Mouse (Mus musculus) urinary bladder, adult 2 months (tissue): Measurements from ENCODE around the gene Engase. TPM values are rescaled to one million over a fixed set of nuclear protein-coding genes. Genes with fewer than 3 reads are reported as not detected.
A peak's percentile ranks its signal among the peaks of the same experiment; 100 is the strongest.

ENCODE experiments used
- DNase-seq: peaks from one replicate; pipeline ENCODE4 v3.0.0; 2022; ENCODE audit warnings: low spot score
- polyA plus RNA-seq: library from polyadenylated mRNA; depleted of rRNA; stranded (reverse); fragments of >200 nt; gene quantifications from 2 replicates; pipeline ENCODE4 v1.2.3, GENCODE M21; 2012

The Engase gene
- polyA plus RNA-seq, 1 experiment, result 14.0 TPM

DNA sequence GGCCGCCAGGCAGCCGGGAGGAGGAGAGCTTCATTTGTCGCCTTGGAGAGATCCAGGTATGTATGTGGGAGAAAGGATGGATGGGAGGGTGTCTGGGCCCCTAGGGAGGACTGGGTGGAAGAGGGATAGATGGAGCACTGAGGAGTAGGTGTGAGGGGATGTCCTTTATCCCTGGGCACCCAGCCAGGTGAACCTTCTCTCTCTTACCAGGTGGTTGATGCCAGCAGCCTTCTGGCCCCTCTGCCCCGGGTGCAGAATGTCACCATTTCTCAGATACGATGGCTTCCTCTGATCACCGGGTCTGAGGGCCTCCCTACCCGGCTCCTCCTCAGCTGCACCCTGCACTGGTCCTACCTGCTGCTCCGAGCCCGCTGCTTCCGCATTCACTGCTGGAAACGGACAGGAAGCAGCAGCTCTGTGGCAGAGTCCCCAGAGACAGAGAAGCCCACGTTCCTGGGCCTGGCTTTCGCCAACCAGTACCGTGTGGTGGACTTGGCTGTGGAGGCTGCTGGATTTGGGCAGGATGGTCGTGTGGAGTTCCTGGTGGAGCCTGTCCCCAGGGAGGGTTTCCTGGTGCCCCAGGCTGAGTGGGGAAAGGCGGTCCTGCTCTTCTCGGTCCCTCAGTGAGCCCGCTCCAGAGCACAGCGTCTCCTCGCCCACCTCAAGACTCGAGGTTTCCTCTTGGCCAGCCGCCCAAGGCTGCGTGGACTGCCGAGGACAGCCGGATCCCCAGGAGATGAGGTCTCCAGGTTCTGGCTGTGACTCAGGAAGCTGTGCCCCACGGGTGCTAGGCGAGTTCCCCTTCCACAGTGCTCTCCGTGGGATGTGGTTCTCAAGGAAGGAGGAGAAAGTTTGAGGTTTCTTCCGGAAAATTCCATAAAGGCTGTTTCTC is 10.5 kb downstream of the Engase start:
- no peak for DNase-seq

DNA sequence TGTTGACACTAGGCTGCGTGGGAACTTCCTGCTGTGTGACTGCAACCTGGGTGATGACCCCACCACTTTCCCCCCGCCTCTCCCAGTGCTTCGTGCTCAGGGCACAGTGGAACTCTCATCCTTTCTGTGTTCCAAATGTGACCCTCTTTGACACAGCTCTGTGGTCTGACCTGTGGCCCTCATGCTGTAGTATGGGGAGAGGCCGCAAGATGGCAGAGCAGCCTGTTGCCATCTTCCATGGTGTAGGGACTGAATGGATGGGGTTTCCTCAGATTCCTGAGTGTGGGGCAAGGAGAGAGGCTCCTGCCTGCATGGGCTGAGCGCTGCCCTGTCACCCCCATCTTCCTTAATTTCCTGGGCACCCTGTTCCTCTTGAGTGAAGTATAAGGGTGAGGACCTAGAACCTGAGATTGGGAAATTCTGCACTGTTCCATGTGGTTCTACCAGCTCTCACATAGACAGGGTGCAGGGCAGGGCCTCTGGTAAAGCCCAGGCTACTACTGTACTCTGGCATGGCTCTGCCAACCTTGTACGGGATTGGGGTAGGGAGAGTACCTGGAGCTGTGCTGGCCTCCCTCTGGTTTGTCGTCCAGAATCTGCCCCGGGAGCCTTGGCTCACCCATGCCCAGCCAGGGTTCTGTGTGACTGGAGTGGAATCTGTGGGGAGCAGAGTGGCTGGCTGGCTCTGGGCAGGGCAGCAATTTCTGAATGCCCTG is 11.7 kb downstream of the Engase start:
- no peak for DNase-seq

DNA sequence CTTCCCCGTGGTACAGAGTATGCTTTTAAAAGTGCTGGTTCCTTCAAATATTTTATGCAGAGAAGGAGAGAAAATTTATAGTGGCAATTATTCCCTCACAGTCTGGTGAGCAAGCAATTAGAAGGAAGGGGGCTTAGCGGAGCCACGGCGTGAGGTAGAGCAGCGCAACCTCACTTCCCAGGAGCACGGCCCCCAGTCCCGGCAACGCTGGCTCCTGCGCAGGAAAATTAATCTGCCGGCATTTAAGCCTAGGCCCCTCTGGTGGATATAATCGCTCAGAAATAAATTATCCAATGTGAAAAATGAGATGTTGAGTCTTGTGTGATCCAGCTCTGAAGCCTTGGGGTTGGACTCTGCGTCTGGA is 12.3 kb downstream of the Engase start:
- no peak for DNase-seq

DNA sequence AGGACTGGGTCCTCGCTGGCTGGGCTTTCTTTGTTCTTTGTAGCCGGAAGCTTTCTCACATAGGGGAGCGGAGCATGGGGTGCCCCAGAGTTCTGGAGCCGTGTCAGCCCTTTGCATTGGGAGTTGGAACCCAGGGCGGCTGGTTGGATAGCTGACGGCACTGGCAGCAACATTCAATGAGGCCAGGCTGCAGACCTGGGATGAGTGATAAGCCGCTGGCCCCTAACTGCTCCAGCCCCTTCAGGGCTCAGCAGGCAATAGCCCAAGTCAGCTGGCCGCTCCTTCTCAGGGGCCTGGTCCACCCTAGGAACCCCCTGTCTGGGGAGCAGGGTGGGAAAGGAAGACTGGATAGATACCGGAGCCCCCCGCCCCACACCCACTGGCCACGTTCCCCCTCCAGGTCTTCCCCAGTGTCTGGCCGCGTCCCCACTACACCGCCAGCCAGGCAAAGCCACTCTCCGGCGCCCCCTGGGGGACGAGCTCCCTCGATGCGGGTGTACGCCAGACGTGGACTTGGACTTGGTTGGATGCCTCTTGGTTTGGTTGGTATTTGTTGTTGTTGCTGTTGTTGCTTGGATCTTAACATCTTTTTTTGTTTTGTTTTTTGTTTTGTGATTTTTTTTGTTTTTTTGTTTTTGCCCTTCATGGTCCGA is 14.1 kb downstream of the Engase start:
- peak; percentile 81 for DNase-seq

DNA sequence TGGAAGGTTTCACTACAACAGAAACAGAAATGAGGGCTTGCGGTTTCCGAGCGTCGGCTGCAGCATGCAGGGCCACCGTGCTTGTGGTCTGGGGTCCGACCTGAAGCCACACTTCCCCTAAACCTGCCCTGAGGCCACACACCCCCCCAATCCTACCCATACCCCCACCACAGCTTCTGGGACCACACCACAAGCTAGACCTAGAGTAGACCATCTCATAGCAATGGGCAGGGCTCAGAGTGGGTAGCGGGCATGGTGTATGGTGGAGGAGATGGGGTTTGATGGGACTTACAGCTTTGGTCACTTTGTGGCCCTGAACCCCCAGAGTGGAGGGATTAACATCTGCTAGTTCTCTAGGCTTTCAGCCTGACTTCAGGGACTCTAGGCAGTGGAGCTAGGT is 14.6 kb downstream of the Engase start:
- no peak for DNase-seq

DNA sequence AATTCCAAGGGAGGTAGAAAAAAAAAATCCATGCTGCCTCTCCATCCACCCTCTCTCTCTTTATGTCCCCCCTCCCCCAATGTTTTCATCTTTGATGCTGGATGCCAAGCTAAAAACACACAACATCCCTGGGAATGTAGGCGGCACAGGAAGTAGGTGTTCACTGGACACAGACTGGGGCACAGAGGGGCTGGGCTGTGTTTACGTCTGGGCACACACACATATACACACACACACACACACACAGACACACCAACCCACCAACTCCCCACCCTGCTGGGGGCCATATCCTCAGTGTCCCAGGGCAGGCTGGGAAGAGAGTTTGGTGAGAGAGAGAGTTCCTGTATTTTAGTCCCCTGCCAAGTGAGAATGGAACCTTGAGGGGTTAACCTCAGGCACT is 16.8 kb downstream of the Engase start:
- no peak for DNase-seq

DNA sequence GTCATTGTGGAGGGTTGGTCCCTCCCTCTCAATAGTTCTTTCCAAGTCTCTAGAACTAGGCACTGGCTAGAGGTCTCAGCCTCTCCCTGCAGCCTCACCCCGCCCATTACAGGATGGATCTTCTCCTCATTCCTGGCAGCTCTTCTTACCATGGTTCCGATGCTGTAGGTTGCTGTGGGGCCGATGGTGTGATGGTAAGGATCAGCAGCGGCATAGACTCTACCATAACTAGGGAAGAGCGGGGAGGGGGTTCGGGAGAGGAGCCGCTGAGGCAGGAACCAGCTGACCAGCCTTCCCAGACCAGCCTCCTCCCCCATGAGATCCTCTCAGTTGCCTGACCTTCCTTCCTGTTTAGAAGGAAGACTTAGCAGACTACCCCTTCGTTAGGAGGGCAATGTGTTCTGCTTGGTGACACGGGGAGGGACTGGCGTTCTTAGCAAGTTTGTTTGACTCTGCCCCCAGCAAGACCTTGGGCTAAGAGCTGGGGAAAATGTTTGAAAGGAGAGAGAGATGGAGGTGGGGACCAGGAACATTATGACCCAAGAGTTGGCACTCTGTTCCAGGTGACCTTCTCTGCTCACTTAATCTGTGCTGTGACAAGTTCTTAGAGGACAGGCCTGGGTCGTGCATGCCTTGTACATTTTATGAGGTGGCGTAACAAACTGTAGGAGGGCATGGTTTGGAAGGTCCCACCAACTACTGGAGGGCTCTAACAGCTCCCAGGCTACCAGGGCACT is 17.5 kb downstream of the Engase start:
- no peak for DNase-seq

DNA sequence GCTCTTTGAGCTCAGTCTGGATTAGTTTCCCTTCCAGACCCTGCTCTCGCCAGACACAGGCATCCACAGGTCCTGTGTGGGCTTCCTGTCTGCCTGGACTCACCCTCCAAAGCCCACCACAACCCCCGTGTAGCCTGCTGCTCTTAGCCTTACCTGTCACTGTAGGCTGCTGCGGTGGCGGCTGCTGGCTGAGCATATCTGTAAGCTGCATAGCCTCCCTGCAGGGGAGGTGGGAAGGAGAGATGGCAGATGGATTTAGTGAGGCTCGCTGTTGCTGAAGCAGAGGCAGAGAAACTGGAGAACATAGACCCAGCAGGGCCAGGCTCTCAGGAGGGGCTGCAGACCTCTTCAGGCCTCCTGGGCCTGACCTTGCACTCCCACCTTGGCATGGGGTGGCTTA is 18.4 kb downstream of the Engase start:
- no peak for DNase-seq

DNA sequence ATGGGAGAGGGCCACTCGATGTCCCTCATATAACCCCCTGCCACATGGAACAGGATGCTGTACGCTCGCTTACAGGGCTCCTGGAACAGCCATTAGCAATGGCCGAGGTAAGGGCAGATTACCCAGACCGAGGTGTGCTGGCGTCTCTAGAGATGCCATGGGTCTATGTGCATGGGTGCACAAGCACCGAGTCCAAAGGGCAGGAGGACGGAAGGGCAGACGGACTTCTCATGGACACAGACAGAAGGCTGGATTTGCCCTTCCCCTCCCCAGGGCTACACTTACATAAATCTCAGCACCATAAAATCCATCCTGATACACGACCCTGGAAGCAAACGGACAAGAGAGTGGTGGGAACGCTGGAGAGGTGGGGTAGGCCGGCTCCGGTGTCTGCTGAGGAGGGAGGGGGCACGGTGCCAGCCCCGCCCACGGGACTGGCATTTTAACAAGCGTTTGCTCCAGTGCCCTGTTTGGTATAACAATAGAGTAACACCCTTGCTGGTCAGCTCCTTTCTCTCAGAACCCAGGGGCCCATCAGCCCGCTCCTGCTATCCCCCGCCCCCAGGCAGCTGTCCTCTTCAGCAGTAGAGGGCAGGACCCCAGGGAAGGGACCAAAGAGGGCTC is 19.5 kb downstream of the Engase start:
- DNase-seq, result no peak

DNA sequence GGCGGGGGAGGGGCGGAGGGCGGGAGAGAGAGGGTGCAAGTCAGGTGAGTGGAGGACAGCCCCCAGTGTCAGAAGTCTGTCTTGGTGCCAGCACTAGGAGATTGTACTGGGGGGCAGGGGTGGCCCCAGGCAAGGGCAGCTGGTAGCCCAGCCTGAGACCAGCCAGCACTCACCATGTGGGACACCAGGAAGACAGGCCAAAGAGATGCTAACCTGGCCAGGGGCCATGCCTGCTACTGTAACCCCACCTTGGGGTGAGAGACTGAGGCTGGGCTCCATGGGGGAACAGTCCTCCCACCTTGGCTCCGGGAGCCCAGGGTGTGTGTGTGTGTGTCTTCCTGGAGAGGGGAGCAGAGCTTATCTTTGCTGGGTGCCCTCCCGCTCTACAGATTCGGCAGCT is 26.4 kb downstream of the Engase start:
- DNase-seq, result no peak

DNA sequence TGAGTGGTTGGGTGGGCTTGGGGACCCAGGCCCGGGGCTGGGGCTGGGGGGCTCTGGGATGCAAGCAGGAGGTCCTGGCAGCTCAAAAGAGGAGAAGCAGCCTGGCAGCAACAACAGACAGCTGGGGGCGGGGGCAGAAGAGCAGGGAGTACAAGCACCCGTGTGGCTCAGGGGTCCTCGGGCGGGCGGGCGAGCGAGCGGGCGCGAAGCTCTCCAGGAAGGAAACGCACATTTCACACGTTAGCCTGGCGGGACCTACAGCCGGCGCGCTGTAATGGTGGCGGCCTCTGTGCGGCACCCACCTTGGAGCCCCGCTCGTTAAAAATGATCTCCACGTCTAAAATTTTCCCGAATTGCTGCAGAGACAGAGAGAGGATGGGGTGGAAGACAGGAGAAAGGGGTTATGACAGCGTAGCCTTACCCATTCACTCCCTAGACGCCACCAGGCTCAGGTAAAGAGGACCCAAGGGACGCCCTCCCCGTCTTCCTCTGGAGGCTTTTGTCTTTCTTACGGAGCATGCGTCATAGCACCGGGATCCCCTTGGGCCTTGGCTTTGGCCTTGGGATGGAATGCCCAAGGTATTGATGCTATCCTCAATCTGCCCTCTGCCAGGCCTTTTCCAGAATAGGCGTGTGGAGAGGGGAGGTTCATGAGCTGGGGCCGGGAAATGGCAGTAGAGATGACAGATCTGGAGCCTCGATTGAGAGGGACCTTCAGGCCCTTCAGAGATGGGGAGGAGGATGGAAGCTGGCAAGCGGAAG is 27.0 kb downstream of the Engase start:
- DNase-seq, result no peak

DNA sequence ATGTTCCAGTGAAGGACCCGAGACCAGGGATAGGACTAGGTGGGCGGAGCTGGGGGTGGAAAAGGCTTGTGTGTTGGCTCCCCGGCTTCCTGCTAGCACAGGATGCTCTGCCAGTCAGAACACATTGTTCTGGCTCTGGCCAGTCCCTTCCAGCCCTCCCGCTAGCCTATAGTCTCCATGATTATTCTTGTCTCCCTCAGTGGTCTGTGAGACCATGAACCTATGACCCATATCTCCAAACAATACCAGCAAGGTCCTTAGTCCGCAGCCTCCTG is 27.5 kb downstream of the Engase start:
- no peak for DNase-seq

DNA sequence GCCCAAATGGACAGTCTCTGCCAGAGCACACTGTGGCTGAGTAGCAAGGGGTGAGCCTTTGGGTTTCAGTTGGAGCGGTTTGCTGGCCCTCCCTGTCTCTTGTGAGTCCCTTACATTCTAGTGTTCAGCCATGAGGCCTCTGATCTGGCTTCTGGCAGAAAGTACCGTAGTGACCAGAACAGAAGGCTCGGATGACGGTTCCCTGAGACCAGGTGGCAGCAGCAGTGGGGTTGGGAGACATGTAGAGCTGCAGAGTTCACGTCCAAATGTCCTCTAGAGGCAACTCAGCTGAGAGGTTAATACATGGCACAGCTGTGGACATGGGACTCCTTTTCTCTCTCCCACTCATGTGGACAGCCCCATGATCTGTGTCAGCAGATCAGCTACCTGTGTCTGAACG is 30.5 kb downstream of the Engase start:
- no peak for DNase-seq

DNA sequence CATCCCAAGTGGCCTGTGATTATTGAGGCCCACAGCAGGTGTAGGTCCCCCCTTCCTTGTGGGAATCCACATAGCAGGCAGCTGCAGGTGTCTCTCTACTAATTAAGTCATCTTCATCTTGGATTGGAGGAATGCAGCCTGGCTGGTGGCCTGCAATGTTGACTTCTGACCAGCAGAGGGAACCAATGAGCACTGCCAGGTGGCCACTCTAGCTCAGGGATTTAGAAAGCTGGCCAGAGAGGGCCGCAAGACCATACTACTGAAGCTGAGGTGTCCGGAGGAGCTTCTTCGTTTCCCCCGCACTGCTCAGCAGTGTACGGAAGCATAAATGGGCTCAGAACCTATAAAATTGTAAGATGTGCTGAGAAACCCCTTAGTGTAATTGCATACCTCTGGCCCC is 31.3 kb downstream of the Engase start:
- peak; percentile 42 for DNase-seq

DNA sequence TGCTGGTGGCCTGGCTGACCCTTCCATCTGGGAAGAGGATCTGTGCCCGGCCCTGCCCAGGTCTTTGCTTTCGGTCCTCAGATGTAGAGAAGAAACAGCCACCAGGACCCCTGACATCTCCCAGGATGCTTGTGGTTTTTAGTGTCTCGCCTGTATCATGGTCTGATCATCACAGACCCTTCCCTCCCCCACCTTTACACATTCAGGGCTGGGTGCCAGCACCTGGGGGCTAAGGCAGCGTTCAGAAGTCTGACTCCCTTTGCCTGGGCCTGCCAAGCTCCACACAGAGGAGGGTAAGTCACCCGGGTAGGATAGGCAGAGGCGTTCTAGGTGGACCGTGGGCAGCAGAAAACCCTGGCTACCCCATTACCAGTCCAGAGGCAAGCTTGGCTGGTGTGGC is 31.7 kb downstream of the Engase start:
- no peak for DNase-seq

DNA sequence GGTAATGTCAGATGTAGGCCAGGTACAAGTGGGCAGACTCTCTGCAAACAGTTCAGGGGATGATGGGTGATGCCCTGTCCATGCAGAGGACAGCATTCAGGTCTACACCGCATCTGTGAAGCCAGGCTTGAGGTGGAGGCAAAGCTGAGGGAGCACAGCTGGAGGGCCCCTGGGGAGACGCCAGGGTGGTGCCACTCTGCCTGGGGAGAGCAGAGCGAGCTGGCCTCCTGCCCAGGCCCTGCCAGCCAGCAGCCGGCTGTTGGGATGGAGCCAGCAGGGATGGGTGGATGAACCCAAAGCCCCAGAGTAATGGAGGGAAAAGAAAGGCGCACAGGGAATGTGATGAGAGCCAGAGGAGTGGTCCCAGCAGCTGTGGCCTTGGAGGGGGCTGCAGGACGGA is 35.2 kb downstream of the Engase start:
- DNase-seq, result peak; percentile 33

DNA sequence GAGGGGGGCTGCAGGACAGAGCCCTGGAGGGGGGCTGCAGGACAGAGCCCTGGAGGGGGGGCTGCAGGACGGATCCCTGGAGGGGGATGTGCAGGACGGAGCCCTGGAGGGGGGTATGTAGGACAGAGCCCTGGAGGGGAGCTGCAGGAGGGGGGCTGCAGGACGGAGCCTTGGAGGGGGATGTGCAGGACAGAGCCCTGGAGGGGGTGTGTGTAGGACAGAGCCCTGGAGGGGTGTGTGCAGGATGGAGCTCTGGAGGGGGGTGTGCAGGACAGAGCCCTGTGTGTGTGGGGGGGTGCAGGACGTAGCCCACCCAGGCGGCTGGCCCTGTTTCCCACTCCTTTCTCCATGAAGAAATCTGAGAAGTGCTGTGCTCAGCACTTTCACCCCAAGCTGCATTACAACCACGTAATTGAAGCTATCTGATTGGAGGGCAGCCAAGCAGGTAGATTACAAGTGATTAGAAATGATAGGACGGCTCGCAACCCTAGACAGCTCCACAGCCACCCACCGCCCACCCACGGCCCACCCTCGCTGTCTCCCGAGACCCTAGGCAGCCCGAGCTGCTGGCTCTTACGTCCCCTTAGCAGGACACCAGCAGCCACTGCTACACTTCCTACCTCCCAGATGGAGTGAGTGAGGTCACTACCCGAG is 35.8 kb downstream of the Engase start:
- DNase-seq, result no peak

DNA sequence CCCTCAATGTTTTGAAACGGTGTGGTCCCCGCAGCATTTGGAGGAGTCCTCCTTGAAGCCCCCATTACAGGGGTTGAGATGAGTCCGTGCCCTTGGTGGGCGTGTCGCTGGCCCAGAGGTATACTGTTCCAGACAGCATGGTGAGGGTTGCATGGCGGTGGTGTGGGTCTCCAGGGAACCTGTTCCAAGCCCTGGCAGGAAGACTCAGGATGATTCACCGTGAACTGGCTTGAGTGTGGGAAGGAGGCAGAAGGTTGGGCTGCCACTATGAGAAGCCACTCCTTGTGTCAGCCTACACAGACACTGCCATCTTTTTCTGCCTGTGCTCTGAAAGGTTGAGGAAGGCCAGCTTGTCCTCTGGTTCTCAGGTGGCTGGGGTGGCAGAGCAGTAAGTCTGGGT is 41.3 kb downstream of the Engase start:
- no peak for DNase-seq

DNA sequence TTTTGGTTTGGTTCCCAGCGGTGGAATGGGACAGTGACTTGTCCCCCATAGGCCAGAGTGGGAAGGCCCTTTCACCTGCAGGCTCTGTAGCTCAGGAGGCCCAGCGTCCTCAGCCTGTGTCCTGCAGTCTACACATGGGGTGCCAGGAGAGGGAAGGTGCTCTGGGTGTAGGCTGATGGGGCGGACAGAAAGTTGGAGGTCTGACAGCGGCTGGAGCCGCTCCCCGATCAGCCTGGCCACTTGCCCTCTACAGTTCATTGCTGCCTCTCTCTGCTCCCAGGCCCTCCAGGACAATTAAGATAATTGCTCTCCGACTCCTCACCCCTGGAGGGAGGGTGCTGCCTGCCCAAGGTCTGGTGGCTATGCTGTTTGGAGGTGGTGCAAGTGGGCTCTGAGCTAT is 42.1 kb downstream of the Engase start:
- no peak for DNase-seq

DNA sequence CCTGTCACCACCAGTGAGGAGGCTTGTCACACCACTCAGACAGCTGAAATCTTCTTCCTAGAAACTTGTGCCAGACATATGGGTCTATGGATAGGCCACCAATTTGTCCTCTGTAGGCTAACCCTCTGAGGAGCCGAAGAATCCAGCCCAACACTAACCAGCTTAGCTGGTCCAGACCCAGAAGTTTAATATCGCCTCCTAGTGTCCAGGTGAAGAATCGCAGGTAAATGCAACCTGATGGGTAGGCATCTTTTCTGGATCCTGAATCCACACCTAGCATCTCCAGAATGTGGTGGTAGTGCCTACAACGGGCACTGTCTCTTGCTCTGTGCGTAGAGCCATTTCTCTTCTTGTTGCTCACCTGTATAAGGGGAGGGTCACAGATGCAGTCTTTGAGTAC is 43.6 kb downstream of the Engase start:
- DNase-seq, result no peak

DNA sequence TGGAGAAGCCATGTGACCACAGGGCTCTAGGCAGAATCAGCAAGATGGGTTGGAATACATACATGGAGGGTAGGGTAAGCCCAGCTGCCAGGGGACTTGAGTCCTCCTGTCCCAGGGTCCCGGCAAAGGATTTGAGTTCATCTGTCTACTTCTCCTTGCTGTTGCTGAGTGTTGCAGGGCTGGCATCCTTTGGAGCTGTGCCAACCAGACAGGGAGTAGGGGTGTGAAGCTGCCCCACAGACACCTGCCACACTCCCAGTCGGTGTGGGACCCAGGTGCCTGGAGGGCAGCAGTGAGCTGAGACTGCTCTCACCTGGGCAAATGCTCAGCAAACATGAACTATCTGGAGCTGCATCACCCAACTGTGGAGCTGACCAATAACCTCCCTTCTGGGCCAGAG is 44.3 kb downstream of the Engase start:
- DNase-seq, result no peak
